Mouse (Mus musculus) bone marrow, adult 2 months (tissue): ENCODE data around the gene Atg101.

Experiments
- CTCF ChIP-seq: fragments of 200-500 bp; IDR thresholded peaks from 2 replicates; pipeline ENCODE4 v1.5.1; 2011; ENCODE audit warnings: low read length, control low read depth; ENCODE audit not compliant: control insufficient read depth, insufficient read depth
- POLR2A ChIP-seq: fragments of 200-500 bp; IDR thresholded peaks from 2 replicates; pipeline ENCODE4 v1.6.1; 2011; ENCODE audit warnings: low read depth, mild to moderate bottlenecking, control low read depth, low read length, borderline replicate concordance; ENCODE audit not compliant: control insufficient read depth

DNA sequence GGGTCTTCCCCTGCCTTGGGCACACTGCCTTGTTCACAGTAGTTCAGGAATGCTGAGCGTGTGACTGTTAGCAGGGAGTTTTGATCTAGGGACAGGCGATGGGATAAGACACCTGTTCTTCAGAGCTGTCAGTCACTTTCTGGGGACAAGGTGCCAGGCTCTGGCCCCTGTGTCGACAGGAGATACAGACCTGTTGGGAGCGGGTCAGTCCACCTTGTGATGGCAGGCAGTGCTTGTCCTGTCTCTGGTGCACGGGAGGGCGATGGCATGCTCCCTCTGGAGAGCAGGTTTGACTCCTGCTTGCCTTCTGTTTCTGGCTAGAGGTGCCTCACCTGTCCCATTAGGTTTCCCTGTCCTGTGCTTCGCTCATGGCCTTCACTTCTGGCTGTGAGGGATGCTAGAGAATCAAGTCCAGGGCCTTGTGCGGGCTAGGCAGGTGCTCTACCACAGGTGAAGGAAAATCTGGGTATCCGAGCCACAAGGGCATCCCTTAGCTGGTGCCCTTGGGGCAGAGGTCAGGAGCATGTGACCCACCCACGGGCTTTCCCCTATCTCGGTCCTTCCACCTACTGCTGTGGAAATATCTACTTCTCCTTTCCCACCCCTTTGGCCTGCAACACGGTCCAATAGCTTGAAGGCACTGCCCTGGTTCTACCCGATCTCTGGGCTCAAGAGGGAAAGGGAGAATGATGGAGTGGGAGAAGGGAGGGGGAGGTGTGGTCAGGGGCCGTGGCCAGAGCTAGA, 27.4 kb upstream of the Atg101 start:
- no peak for TF ChIP-seq CTCF
- TF ChIP-seq POLR2A, result no peak
